Mouse (Mus musculus): Measurements from ENCODE around the gene Tbc1d24.

Tbc1d24 gene

GRCm38 (mm10) chr17:24210591-24210990 lies 5.2 kb upstream of the Tbc1d24 start:
- in situ Hi-C loops (cut with MboI, MseI): no loop called here

- in situ Hi-C loops (cut with MboI, MseI): no loop called here
Observed at GRCm38 (mm10) chr17:24209916-24210240, 4.5 kb upstream of the Tbc1d24 start.

GRCm38 (mm10) chr17:24209043-24209915 lies 3.9 kb upstream of the Tbc1d24 start, which contains the start of gene Ntn3:
TSS of gene Ntn3 (minus strand) at chr17:24209531.
- in situ Hi-C loops (cut with MboI, MseI): no loop called here

DNA sequence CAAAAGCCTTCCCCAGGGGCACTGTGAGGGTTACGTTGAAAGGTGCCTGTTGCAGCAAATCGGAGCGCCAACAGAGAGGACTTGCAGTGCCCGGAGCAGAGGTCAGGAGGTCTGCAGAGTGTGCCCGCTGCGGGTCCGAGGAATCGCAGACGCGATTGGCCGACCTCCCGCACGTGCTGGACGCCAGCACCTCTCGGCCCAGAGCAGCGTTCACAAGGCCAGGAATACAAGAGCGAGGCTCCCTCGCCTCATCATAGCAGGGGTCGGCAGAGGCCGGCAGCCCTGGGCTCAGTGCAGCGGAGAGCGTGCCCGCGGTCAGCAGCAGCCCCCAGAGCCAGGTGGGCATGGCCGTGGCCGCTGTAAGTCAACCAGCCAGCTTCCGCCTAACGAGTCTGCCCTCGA lies 3.3 kb upstream of the Tbc1d24 start:
- in situ Hi-C loops (cut with MboI, MseI): no loop called here

DNA sequence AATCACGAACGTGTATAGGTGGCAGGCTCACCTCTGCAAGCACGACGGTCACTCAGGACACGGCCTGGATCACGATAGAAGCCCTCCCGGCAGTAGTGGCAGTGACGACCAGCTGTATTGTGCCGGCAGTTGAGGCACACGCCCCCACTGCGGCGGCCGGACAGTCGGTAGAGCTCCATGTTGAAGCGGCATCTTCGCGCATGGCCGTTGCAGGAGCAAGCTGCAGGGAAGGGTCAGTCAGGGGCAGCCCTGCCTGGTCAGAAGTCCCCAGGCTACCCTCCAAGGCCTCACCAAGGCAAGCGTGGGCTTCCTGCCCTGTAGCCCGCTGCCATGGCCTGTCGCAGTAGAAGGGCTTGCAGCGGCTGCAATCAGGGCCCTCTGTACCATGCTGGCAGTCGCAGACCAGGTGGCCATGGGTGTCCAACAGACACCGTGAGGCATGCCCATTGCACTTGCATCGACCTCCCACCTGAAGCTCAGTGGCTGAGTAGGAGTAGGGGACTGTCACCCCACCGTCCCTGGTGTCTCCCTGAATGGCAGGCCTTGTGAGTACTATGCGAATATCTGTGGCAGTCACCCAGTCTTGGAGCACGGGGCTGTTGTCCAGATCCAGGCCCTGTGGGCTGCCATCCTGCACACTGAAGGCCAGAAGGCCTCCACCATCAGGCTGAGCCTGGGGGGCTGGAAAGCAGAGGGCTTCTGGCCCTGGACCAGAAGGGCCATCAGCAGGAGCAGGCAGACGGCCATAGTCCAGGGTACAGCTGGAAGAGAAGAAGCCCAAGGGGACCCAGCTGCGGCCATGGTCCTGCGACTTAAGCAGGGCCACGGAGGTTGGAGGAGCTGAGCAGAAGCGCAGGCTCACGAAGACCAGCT lies 2.6 kb upstream of the Tbc1d24 start:
- in situ Hi-C loops (cut with MboI, MseI): no loop called here

DNA sequence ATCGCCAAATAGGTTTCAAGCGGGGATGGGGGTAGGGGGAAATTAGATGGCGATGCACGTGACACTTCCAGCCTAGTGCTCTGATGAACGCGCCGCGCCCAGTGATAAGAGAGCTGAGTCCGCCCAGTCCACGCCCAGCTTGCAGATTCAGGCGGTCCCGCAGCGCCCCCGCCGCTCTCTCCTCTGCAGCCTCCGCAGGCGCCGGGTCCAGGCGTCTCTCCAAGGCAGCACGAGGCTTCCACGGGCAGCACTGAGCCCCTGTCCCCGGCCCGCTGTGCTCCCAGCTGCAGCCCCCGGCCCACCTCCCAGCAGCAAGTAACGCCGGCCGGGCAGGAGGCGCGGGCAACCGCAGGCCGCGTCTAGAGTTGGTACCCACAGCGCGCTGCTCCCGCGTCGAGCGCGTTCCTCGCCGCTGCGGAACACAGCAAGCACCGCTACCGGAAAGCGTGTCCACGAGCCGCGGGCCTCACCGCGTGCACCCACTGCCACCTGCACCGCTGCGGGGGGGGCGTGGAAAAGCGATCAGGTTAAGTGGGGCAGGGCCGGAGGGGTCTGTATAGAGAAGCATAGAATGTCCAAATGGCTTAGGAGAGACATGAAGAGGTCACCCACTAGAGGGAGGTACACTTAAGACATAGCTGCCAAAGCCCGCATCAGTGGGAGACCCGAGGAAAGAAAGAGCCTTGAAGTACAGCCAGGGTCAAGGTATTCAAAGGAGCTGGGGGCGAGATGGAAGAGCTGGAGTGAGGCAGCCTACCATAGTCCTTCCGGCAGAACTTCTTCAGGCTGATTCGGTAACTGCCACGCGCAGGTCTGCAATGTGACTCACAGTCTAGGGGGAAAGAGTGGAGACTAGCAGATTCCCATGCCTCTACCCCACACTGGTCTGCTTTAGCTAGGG lies 1.3 kb upstream of the Tbc1d24 start:
- in situ Hi-C loops (cut with MboI, MseI): no loop called here

GRCm38 (mm10) chr17:24205908-24206361 lies 573 bp upstream of the Tbc1d24 start:
- in situ Hi-C loops (cut with MboI, MseI): no loop called here

GRCm38 (mm10) chr17:24204846-24205245 lies 516 bp downstream of the Tbc1d24 start:
- in situ Hi-C loops (cut with MboI, MseI): no loop called here

DNA sequence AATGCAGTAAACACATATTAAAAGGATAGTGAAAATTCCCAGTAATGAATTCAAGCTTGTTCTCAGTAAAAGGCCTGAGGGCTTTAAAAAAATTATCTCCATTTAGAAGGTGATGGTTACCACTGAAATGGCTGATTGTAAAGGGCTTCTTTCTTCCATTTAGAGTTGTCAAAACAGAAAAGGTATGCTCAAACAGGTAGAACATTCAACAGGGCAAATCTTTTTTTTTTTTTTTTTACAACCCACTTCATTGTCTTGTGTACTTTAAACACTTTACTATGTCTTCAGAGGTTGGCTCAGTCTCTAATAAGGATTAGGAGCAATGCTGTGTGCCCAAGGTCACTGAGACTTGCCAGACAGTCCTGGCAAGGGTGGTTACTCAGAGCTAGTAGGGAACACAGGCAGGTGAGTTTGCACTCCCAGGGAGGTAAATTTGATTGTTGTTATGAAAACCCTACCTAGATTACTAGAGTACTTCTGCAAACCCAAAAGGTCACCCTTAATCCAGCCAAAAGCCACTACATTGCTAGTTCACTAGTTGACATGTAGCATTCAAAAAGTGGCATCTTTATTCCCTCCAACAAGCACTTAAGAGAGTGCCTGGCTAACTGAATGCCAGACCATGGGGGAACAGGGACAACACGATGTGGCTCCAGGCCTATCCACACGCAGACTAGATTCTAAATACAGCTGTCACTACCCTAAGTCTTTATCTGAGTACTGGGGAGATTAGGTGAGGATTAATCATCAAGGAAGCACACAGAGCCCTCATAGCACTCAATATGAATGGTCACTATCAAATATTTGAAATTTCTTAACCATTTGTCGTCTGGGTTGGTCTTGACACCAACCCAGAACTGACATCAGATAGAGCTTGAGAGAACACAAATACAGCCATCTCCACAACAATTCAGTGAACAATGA lies 1.5 kb downstream of the Tbc1d24 start:
- in situ Hi-C loops (cut with MboI, MseI): no loop called here

DNA sequence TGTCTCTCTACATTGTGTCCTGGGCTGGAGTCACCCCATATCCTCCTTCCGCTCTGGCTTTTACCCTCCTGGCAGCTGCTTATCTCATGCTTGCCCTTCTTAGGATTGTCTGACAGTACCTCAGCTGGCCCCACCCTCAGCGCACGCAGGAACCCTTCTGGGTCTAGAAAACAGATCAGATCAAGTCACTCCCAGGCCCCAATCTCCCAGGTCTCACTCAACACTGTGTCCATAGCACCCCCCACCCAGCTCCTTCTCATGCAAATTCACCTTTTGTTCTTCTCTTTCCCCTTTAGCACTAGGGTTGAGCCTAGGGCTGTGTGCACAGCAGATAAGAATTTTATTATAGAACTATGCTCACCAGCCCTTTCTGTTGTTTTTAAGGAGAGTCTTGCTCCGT lies 2.3 kb downstream of the Tbc1d24 start:
- in situ Hi-C loops (cut with MboI, MseI): no loop called here

DNA sequence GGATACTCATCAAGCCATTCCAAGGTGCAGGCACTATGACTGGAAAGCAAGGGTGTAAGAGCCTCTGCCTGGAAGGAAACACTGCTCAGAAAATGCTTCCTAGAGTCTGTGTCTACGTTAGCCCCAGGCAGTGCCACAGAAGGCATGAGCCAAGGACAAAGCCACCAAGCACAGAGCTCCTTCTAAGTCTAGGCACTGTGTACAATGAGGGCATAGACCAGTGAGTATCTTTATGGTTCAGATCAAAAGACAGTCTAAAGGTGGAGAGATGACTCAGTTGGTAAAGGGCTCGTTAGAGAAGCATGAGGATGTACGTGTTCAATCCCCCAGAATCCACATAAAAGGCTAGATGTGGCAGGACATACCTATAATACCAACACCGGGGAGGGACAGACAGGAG lies 4.3 kb downstream of the Tbc1d24 start:
- in situ Hi-C loops (cut with MboI, MseI): no loop called here

GRCm38 (mm10) chr17:24199741-24200140 lies 5.6 kb downstream of the Tbc1d24 start:
- in situ Hi-C loops (cut with MboI, MseI): no loop called here

DNA sequence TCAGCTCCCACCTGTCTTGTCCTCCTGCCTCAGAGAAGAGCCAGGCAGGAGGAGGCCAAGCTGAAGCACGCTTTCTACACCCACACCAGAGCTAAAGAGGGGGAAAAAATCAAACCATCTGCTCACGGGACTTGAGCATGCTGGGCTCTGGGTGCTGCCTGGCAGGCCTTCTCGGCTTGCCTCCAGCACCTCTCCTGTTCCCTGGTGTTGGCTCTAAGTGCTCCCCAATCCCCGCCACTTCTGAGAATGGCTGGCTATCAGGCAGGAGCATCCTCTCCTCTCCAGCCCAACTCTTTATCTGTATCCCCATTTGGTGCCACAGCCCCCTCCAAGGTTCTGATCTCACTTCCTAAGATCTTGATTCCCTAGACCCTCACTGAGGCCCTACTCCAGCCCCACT lies 6.1 kb downstream of the Tbc1d24 start:
- in situ Hi-C loops (cut with MboI, MseI): no loop called here

GRCm38 (mm10) chr17:24197032-24197824 lies 8.1 kb downstream of the Tbc1d24 start:
- in situ Hi-C loops (cut with MboI, MseI): no loop called here

DNA sequence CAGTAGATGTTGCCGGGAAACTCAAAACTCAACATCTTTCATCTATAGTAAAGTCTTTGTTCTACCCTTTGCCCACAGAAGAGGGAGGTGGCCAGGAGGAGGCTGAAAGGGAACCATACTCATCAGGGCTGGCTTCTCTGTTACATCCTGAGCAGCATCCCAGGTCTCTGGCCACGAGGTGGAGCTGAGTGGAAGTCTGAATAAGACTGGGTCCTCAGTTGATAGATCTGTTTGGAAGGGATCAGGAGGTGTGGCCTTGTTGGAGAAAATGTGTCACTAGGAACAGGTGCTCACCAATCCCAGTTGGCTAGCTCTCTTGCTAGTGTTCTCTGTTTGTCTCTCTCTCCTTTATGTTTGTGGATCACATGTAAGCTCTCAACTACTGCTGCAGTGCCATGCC lies 10.0 kb downstream of the Tbc1d24 start:
- in situ Hi-C loops (cut with MboI, MseI): no loop called here

DNA sequence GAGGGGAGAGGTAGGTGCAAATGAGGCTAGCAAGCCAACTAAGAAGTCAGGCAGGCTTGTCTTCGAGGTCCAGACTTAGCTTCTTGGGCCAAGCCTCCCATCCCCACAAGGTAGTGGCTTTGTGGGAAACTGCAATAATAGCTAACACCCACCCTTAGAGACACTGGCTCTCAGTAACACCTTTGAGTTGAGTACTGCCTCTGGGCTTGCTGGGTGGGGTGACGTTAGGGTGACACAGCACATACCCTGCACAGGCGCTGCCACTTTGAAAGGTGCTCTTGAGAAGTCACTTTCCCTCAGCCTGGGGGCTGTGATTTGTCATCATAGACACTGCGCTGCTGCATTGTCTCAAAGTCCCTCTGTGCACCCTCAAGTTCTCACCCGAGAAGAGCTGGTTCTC lies 11.6 kb downstream of the Tbc1d24 start:
- in situ Hi-C loops (cut with MboI, MseI): no loop called here

- in situ Hi-C loops (cut with MboI, MseI): no loop called here
Observed at GRCm38 (mm10) chr17:24193268-24193667, 12.1 kb downstream of the Tbc1d24 start.

DNA sequence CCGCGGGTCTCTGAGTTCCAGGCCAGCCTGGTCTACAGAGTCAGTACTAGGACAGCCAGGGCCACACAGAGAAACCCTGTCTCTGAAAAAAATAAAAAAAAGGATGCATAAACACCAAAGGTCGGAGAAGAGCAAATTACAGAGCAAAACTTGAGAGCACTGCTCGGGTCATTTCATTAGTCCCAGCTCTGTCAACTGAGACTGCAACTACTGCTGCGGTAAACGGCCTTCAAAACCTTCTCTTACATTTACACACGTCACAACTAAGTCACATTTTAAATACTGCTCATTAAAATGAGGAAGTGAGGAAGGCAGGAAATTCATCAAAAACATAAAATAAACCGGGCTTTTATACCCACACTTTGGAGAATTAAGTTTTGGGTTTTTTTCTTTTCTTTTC lies 12.5 kb downstream of the Tbc1d24 start:
- in situ Hi-C loops (cut with MboI, MseI): no loop called here

GRCm38 (mm10) chr17:24191481-24191880 lies 13.9 kb downstream of the Tbc1d24 start:
- in situ Hi-C loops (cut with MboI, MseI): no loop called here

GRCm38 (mm10) chr17:24190934-24191333 lies 14.4 kb downstream of the Tbc1d24 start:
- in situ Hi-C loops (cut with MboI, MseI): no loop called here

Measured in T-helper 1 cell (primary cell).